Mouse (Mus musculus) hematopoietic stem cell, adult 5-6 weeks (primary cell): Measurements from ENCODE around the gene Phf21b. TPM values are rescaled to one million over a fixed set of nuclear protein-coding genes. Genes with fewer than 3 reads are reported as not detected.

Experiments
- ATAC-seq, 2 experiments: fragments of 125-278 bp in 1 of 2; replicated peaks in 1 of 2; 2 replicates each; pipeline ENCODE4 v1.8.0; 2016 to 2017; ENCODE audit warnings: inconsistent platforms in 2 of 2, mild to moderate bottlenecking in 2 of 2, moderate number of reproducible peaks in 2 of 2, low read depth in 1 of 2, moderate TSS enrichment in 1 of 2; ENCODE audit not compliant: low FRiP score in 2 of 2, poor library complexity in 2 of 2, severe bottlenecking in 2 of 2, insufficient read depth in 1 of 2, low TSS enrichment in 1 of 2
- total RNA-seq: library from RNA; stranded (forward); fragments of 172-1452, 232-1000 nt; gene quantifications from 2 replicates; pipeline ENCODE4 v1.2.3, GENCODE M21; 2017

Gene Phf21b
- total RNA-seq, 1 experiment from 2014 or later: 2.3 TPM

DNA sequence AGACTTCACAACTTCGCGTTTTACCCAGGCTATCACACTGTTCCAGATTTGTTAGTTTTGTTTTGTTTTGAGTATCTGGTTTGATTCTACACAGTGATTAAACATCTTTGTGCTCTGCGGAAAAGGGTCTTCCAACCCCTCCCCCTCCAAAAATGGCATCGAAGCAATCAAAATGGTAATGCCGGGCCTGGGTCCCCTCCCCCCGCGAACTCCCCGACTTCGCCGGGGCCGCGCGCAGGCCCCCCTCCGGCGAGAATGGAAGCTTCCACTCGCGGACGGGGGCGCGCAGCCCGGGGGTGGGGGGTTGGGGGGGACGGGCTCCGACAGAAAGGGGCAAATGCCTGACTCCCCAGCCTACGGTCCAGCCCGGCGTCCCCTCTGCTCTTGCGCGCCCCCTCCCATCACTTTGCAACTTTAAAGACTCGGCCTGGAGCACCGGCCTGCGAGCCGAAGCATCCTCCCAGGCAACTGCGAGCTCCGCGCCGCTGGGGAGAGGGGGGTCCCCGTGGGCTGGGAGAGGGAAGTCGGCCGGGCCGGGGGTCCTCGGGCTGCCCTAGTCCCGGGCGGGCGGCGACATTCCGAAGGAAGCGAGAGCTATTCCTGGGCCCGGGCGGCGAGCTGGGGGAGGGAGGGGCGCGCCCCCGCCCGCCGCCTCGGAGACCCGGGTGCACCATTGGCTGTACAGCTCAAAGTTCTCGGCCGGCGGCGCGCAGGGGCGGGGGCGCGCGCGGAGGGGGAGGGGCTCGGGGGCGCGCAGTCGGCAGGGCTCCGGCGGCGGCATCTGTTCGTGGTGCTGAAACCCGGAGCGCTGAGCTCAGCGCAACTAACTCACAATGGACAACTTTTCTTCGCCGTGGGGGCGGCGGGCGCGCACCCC lies 2.4 kb downstream of the Phf21b start:
- no peak for ATAC-seq

DNA sequence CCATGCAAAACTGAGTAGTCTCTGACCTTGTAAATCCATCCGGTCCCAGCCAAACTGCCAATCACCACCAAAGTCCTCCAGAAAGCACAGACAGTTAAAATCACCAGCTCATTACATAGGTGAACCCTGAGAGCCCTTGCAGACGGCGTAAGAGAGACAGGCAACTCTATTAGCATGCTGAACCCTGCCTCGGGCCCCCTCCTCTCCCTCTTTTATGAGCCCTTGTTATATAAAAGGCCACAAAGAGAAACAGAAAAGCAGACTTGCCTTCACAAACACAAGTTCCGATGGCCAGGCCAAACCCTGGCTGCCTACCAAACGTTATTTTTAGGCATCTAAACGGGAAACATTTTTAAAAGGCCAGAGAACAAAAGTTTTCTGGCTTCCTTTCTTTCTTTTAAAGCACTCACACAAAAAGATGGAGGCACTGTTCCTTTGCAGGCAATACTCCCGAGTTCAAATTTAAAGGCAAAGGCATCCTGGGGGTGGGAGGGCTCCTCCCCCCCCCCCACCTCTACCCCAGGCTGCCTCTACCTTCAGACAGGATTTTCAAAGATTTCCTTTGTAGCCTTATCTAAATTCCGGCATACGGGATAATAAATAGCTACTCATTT lies 3.3 kb downstream of the Phf21b start:
- no peak for ATAC-seq

DNA sequence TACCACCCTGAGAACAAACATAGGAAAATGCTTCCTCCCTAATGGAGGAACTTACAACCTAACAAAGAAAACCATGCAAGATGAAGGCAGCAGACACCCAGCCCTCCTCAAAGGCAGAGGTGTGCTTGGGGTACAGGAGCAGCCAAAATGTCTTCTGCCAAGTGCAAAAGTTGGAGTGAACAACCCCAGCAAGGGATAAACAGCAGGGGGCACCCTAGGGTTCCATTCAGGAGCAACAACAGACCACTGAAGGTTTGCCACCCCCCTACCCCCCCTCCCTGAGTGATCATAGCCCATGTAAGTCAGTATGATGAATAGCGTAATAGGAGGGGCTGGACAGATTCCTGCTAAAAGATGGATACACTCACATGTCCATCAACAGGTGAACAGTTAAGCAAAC lies 5.5 kb downstream of the Phf21b start:
- ATAC-seq: no peak

DNA sequence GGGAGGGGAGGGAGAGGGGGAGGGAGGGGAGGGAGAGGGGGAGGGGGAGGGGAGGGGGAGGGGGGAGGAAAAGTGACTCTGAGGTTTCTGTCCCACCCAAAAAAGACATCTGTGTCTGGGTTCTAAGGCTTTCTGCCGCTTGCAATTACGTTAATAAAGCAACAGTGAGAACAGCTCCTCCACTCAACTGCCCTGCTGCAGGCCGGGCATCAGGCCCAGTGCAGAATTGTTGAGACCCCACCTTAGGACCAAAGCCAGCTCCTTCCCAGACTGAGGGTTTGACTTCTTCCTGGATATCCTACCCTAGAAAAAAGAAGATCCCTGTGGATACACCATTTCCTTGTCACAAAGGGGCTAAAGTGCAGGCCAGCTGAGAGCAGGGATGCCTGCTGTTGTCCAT lies 9.6 kb downstream of the Phf21b start:
- no peak for ATAC-seq

DNA sequence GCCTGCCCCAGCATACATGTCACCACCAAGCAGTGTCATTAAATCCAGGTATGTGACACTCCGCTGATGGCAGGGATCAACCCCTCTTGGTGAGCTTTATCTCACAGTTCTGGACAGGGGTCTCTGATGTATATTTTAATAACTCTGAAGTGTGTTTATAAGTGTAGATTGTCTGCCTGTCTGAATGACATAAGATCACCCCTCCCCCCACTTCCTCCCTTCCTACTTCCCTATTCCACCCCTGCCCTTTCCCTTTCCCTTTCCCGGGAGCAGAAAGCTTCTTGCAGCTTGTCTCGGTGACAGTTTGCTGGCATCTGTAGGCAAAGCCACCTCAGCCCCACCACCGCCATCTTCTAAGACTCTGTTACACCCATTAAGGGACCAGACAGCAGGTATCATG lies 11.0 kb downstream of the Phf21b start:
- no peak for ATAC-seq

DNA sequence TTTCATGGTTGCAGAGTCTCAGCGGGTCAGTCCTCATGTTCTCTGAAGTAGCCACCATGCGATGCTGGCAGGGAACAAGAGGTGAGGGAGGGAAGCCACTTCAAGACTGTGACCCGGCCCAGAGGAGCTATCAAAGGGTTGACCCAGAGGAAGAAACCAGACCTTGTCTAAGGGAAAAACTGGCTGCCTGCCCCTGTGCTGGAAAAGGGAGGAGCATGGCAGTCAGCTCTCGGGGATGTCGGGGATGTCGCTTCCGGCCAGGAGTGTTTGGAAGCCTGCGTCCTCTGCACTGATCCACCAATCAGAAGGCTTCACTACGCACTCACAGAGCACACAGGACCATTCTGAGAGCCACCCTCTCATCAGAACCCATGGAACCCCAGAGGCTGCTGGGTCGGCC lies 12.8 kb downstream of the Phf21b start:
- ATAC-seq: no peak

DNA sequence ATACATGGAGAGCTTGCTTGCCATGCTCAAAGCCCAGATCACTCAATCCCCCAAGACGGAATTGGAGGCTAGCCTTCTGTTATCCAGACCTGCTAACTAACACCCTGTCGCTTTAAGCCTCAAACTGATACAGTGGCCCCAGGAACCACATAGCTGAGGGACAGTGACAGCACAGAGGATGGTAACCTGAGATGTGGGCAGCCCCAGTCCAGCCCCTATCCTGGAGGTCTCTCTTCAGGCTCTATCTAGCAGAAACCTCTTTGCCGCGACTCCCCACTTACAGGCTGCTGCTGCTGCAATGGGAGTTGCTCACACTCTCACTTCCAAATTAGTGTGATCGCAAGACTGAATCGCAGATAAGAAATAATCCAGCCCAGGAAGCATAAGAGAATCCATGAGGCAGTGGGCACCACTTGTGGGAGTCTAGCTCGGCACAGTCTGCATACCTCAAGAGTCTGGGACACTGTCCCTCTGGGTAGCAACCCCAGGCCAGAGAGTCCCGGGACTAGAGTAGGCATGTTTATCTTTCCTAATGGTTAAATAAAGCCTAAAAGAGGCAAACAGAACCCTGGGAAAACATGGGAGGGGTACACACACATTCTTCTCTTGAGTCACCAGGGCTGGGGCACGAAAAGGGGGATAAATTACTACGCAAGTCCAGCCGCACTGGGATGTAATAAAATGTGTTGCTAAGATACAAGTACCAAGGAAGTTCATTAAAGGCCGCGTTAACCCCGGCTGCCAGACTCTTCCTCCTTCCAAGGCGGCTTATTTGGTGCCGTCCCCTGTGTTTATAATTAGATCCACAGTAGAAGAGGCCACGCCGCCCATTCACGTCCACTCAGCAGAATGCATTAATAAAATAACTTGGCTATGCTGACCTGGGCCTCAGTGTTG lies 13.7 kb downstream of the Phf21b start:
- ATAC-seq: no peak

DNA sequence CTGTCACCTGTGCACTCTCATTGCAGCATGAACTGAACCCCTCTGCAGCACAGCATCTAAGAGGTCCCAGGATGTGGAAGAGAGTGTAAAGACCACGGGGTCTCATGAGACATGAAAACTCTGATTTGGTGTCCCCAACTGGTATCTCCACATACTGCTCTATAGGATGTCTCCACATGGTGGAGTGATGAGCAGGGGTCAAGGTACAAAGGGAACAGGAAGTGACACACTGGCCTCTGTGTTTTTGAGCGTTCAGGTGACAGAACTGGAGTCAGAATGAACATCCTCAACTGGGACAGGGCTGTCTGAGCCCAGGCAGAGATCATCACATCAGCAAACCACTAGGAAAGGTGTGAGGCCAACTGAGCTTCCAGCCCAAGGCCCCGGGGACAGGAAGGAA lies 15.3 kb downstream of the Phf21b start:
- no peak for ATAC-seq

GRCm38 (mm10) chr15:84839521-84839920 lies 16.3 kb downstream of the Phf21b start:
- ATAC-seq: no peak

- ATAC-seq: no peak
Observed at GRCm38 (mm10) chr15:84837896-84838295, 18.0 kb downstream of the Phf21b start.

DNA sequence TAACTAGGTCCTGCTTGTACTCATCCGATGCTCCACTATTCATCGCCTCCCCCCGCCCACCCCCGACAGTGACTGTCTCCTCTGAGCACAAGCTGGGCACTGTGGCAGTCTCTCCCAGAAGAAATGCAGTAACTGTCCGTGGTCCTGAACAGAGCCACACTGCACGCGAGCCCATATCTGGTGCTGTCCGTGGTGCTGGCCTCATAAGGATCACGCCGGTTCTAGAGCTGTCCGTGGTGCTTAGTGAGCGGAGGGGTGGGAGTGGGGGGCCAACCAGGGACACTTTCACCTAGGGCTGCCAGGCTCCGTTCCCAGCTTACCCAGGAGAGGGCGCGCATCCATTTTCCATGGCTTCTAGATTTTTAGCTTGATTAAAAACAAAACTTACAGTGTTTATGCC lies 26.4 kb downstream of the Phf21b start:
- ATAC-seq: peak; percentile 84 to 94

DNA sequence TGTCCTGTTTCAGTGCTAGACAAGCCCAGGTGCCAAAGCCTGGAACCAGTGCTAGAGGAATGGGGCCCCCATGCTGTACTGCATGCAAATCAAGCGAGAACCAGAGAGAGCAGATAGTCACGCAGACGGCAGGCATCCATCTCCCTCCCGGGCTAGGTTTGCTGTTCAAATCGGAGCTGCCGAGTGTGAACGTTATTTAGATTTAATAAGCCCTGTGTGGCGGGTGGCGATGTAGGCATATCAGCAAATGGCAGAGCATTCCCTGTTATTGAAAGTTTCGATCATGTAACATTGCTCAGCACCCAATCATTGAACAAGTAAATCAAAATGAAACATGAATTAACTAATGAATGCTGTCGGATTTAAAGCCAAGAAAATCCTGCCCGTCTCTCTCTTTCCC lies 27.2 kb downstream of the Phf21b start:
- no peak for ATAC-seq

- no peak for ATAC-seq
Observed at GRCm38 (mm10) chr15:84823086-84823485, 32.8 kb downstream of the Phf21b start.

- ATAC-seq: no peak
Observed at GRCm38 (mm10) chr15:84820811-84821210, 35.0 kb downstream of the Phf21b start.

DNA sequence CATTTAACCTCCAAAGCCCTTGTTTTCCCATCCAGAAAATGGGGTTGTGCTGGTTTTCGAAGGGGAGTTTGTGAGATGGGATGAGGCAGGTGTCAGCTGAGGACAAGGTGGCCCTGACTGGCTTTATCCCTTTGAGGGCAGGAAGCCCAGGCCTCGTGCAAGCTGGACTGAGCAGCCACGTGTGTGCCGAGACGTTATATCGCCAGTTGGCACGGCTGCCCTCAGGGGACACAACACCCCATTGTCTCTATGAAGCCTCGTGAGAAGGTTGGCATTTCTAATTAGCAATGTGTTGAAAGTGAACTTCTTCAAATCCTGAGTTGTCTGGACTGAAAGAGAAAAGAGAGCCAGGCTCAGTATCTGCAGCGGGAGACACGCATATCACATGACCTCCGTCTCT lies 37.6 kb downstream of the Phf21b start:
- ATAC-seq: no peak

GRCm38 (mm10) chr15:84817589-84817988 lies 38.3 kb downstream of the Phf21b start:
- ATAC-seq: no peak

DNA sequence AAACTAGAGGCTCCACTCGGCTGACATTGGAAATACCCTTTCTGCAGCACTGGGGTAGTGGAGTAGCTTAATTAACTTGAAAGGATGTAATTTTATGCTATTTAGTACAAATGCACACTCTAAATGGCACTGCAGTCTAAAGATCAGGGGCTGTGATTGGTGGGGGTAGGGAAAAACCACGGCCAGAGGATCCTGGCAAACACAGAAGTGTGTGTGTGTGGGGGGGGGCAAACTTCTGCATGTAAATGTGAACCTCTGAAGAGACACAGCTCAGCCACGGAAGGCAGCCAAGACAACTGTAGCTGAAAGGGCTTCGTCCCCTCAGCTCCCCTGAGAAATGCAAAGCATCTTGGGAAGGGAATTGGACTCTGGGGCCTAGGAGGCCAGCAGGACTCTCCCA lies 40.7 kb downstream of the Phf21b start:
- no peak for ATAC-seq

DNA sequence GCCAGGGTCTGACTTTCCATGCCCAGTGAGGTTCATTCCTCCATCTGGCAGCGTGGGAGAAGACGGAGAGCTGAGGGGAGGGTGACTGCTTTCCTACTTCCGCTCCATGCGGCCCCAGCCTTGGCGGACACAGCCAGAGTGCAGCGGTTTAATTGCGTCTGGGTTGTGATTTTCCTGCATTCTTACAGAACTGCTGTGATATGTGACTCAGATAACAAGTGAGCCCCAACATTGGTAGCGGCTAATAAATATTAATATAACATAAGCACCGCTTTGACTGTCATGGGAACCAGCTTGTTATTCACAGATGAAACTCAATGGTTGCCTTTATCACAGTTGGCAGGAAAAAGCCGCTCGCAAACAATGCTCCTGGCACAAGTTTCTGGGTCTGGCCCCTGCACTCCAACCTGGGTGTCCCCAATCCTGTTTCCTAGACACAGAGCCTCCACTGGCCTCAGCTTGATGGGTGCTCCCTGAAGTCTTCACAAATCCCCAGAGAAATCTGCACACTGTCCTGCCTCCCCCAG lies 43.0 kb downstream of the Phf21b start:
- no peak for ATAC-seq
